Mouse (Mus musculus) embryonic stem cell, embryonic (primary cell): ENCODE results near the gene Syne2.

ENCODE experiments used
- CTCF ChIA-PET, 4 experiments: fragments of 300-600 bp in 2 of 4; fragments of 350-600 bp in 2 of 4; sonication (Branson Sonifier 250); formaldehyde crosslinking; loops; one replicate each; lab custom pipeline; 2022; ENCODE audit warnings: inconsistent platforms in 2 of 4; lab: Charles Lee
- POLR2A ChIA-PET, 4 experiments: fragments of 300-600 bp in 2 of 4; fragments of 350-600 bp in 2 of 4; sonication (Branson Sonifier 250); formaldehyde crosslinking; loops; one replicate each; lab custom pipeline; 2022; ENCODE audit warnings: antibody characterized with exemption in 4 of 4, inconsistent platforms in 1 of 4; lab: Charles Lee

The Syne2 gene

GRCm38 (mm10) chr12:75817959-75818452, at the start of gene Syne2:
TSS of gene Syne2 (plus strand) at chr12:75818134.
- ChIA-PET CTCF (no interaction called here), POLR2A (interaction anchor here in 1 of 4 experiments (0.7 kb wide), 1 partner anchor 157 kb away, joined by 5 read pairs; no protein-coding TSS in a partner anchor)

GRCm38 (mm10) chr12:75771410-75771809, 46.5 kb upstream of the Syne2 start:
- POLR2A ChIA-PET: interaction anchor here in 2 of 4 experiments (0.5 to 1.7 kb wide), 2 partner anchors 50 to 102 kb away, joined by 4 to 8 read pairs; partner anchors contain the start of gene Wdr89 (in 1 of the 2)
- CTCF ChIA-PET: interaction anchor here in 1 of 4 experiments (1.3 kb wide), 1 partner anchor 9 kb away, joined by 3 read pairs; no protein-coding TSS in a partner anchor

- POLR2A ChIA-PET: interaction anchor here in 1 of 4 experiments (1.1 kb wide), 2 partner anchors 10 to 103 kb away, joined by 3 read pairs; partner anchors contain the start of gene Wdr89
- CTCF ChIA-PET: interaction anchor here in 1 of 4 experiments (1.3 kb wide), 1 partner anchor 10 kb away, joined by 3 read pairs; no protein-coding TSS in a partner anchor
Observed at GRCm38 (mm10) chr12:75772424-75773034, 45.4 kb upstream of the Syne2 start.

- CTCF ChIA-PET: no interaction called here
- POLR2A ChIA-PET: interaction anchor here in 1 of 4 experiments (0.7 kb wide), 1 partner anchor 112 kb away, joined by 4 read pairs; the partner anchor contains the start of gene Wdr89
Observed at GRCm38 (mm10) chr12:75781445-75781844, 36.5 kb upstream of the Syne2 start.

- ChIA-PET POLR2A (no interaction called here), CTCF (no interaction called here)
Observed at GRCm38 (mm10) chr12:75781995-75782394, 35.9 kb upstream of the Syne2 start.

- ChIA-PET CTCF (interaction anchor here in 1 of 4 experiments (1.3 kb wide), 1 partner anchor 407 kb away, joined by 3 read pairs; no protein-coding TSS in a partner anchor), POLR2A (interaction anchor here in 1 of 4 experiments (0.6 kb wide), 1 partner anchor 9 kb away, joined by 3 read pairs; no protein-coding TSS in a partner anchor)
Observed at GRCm38 (mm10) chr12:75784271-75784751, 33.6 kb upstream of the Syne2 start.

- ChIA-PET CTCF (interaction anchor here in 3 of 4 experiments (1.0 to 1.6 kb wide), 4 partner anchors 8 to 410 kb away, joined by 3 read pairs; no protein-coding TSS in a partner anchor), POLR2A (interaction anchor here in 1 of 4 experiments (0.6 kb wide), 1 partner anchor 84 kb away, joined by 3 read pairs; no protein-coding TSS in a partner anchor)
Observed at GRCm38 (mm10) chr12:75786681-75787080, 31.3 kb upstream of the Syne2 start.

GRCm38 (mm10) chr12:75789451-75789850, 28.5 kb upstream of the Syne2 start:
- ChIA-PET CTCF (interaction anchor here in 2 of 4 experiments (0.7 to 1.4 kb wide), 2 partner anchors 402 to 407 kb away, joined by 3 read pairs; no protein-coding TSS in a partner anchor), POLR2A (no interaction called here)

- ChIA-PET CTCF (interaction anchor here (0.5 to 2.7 kb wide), 8 partner anchors 8 to 560 kb away, joined by 3 to 13 read pairs (median 4); no protein-coding TSS in a partner anchor), POLR2A (interaction anchor here in 1 of 4 experiments (0.7 kb wide), 1 partner anchor 73 kb away, joined by 4 read pairs; no protein-coding TSS in a partner anchor)
Observed at GRCm38 (mm10) chr12:75794527-75794926, 23.4 kb upstream of the Syne2 start.

GRCm38 (mm10) chr12:75796510-75796909, 21.4 kb upstream of the Syne2 start:
- ChIA-PET CTCF (interaction anchor here (0.5 to 2.7 kb wide), 29 partner anchors 8 to 656 kb away, joined by 3 to 17 read pairs (median 3); partner anchors contain the start of gene Wdr89 (in 1 of the 4)), POLR2A (interaction anchor here in 2 of 4 experiments (0.6 to 0.9 kb wide), 2 partner anchors 178 to 395 kb away, joined by 3 to 4 read pairs; no protein-coding TSS in a partner anchor)

- ChIA-PET CTCF (interaction anchor here in 2 of 4 experiments (0.5 to 0.8 kb wide), 2 partner anchors 10 to 16 kb away, joined by 5 to 6 read pairs; no protein-coding TSS in a partner anchor), POLR2A (no interaction called here)
Observed at GRCm38 (mm10) chr12:75806281-75806680, 11.7 kb upstream of the Syne2 start.

GRCm38 (mm10) chr12:75813766-75814165, 4.2 kb upstream of the Syne2 start:
- CTCF ChIA-PET: no interaction called here
- POLR2A ChIA-PET: interaction anchor here in 1 of 4 experiments (1.0 kb wide), 1 partner anchor 142 kb away, joined by 3 read pairs; no protein-coding TSS in a partner anchor

GRCm38 (mm10) chr12:75814551-75814950, 3.4 kb upstream of the Syne2 start:
- ChIA-PET CTCF (no interaction called here), POLR2A (no interaction called here)

GRCm38 (mm10) chr12:75816981-75817856, 715 bp upstream of the Syne2 start:
- ChIA-PET CTCF (no interaction called here), POLR2A (interaction anchor here in 2 of 4 experiments (0.7 to 1.0 kb wide), 2 partner anchors 82 to 158 kb away, joined by 3 to 5 read pairs; partner anchors contain the start of gene Sgpp1 (in 1 of the 2))

GRCm38 (mm10) chr12:75818453-75819434, 810 bp downstream of the Syne2 start:
- POLR2A ChIA-PET: interaction anchor here in 3 of 4 experiments (0.6 to 2.0 kb wide), 8 partner anchors 8 to 283 kb away, joined by 3 to 6 read pairs (median 4); partner anchors contain the start of gene Sgpp1 (in 1 of the 3)
- CTCF ChIA-PET: no interaction called here

- POLR2A ChIA-PET: interaction anchor here in 2 of 4 experiments (0.6 to 2.0 kb wide), 8 partner anchors 9 to 284 kb away, joined by 3 to 6 read pairs (median 4); partner anchors contain the start of gene Sgpp1 (in 1 of the 2)
Observed at GRCm38 (mm10) chr12:75819481-75819880, 1.5 kb downstream of the Syne2 start.

More at GRCm38 (mm10) chr12:75819481-75819880, 1.5 kb downstream of the Syne2 start:
- CTCF ChIA-PET: interaction anchor here in 1 of 4 experiments (0.6 kb wide), 1 partner anchor 358 kb away, joined by 4 read pairs; no protein-coding TSS in a partner anchor
